Mouse (Mus musculus) lung, embryonic 14.5 days (tissue): ENCODE results near the gene Crisp2. TPM values are rescaled to one million over a fixed set of nuclear protein-coding genes. Genes with fewer than 3 reads are reported as not detected.

ENCODE experiments used
- ATAC-seq: fragments of 200-750 bp; cut with Nextera tagmentation; 2 replicates; pipeline ENCODE4 v1.8.0; 2017; ENCODE audit warnings: mild to moderate bottlenecking, moderate TSS enrichment, moderate library complexity; ENCODE audit not compliant: insufficient read depth
- DNase-seq: peaks from one replicate; pipeline ENCODE4 v3.0.0-alpha.2; 2015
- H3K27ac ChIP-seq: fragments of 300-500 bp; sonication (generic); 2 replicates; pipeline ENCODE4 v1.5.1; 2014; ENCODE audit warnings: low read depth, mild to moderate bottlenecking, moderate library complexity
- H3K27me3 ChIP-seq: fragments of 300-500 bp; sonication (generic); 2 replicates; pipeline ENCODE4 v1.6.1; 2014; ENCODE audit warnings: low read length, control low read depth; ENCODE audit not compliant: insufficient read depth
- H3K36me3 ChIP-seq: fragments of 300-500 bp; sonication (generic); 2 replicates; pipeline ENCODE4 v1.6.1; 2014; ENCODE audit warnings: control low read depth; ENCODE audit not compliant: insufficient read depth
- H3K4me1 ChIP-seq: fragments of 300-500 bp; sonication (generic); 2 replicates; pipeline ENCODE4 v1.6.1; 2014; ENCODE audit warnings: antibody characterized with exemption, control low read depth; ENCODE audit not compliant: insufficient read depth
- H3K4me2 ChIP-seq: fragments of 300-500 bp; sonication (generic); 2 replicates; pipeline ENCODE4 v1.6.1; 2014; ENCODE audit warnings: mild to moderate bottlenecking
- H3K4me3 ChIP-seq: fragments of 300-500 bp; sonication (generic); 2 replicates; pipeline ENCODE4 v1.5.1; 2014; ENCODE audit warnings: low read depth, low read length
- H3K9ac ChIP-seq: fragments of 300-500 bp; sonication (generic); 2 replicates; pipeline ENCODE4 v1.6.1; 2014
- H3K9me3 ChIP-seq: fragments of 300-500 bp; sonication (generic); 2 replicates; pipeline ENCODE4 v1.6.1; 2016; ENCODE audit warnings: low read depth, low read length, control low read depth
- CTCF ChIP-seq: IDR thresholded peaks from 2 replicates; pipeline ENCODE4 v1.5.1; 2016; ENCODE audit warnings: antibody characterized with exemption, low read depth
- polyA plus RNA-seq: library from polyadenylated mRNA; unstranded; fragments of >200 nt; fragmentation: Nextera tagmentation; extraction: Ambion mirVana; gene quantifications from 2 replicates; pipeline ENCODE4 v1.2.1, GENCODE M21; 2014

Crisp2 gene
- polyA plus RNA-seq, 1 experiment from 2014 or later, result not detected

- Histone ChIP-seq H3K36me3 (no peaks in the 10 kb centered on the region), H3K4me2 (no peak overlapping the region), H3K27me3 (no peaks in the 10 kb centered on the region), H3K4me3 (no peak overlapping the region), H3K27ac (no peak overlapping the region), H3K9ac (no peak overlapping the region), H3K4me1 (no peaks in the 10 kb centered on the region), H3K9me3 (no peaks in the 10 kb centered on the region)
- no peak for ATAC-seq
- TF ChIP-seq CTCF, result no peak
- DNase-seq, result no peak
Observed at GRCm38 (mm10) chr17:40716273-40716672, 90.5 kb downstream of the Crisp2 start.

Other genes starting within 250 kb of the Crisp2 start
- not detected in 2 replicates for gene Esp6, start 245.5 kb downstream of the Crisp2 start, polyA plus RNA-seq
- not detected in 2 replicates for gene Esp4, start 208.4 kb downstream of the Crisp2 start, polyA plus RNA-seq
- gene Esp3, start 174.9 kb downstream of the Crisp2 start, polyA plus RNA-seq, result not detected in 2 replicates
- gene Esp1, start 79.9 kb downstream of the Crisp2 start, polyA plus RNA-seq, result not detected in 2 replicates
- gene Rhag, start 4.1 kb upstream of the Crisp2 start, polyA plus RNA-seq, result 0.43 and 0.82 TPM in 2 replicates
- 3.0 and 3.4 TPM in 2 replicates for gene 9130008F23Rik, start 73.6 kb upstream of the Crisp2 start, polyA plus RNA-seq
- not detected in 2 replicates for gene Glyatl3, start 107.3 kb upstream of the Crisp2 start, polyA plus RNA-seq
- gene Mut, start 127.7 kb upstream of the Crisp2 start, polyA plus RNA-seq, result 38.3 and 38.5 TPM in 2 replicates
- 33.3 and 35.6 TPM in 2 replicates for gene Cenpq, start 128.0 kb upstream of the Crisp2 start, polyA plus RNA-seq